Mouse (Mus musculus): ENCODE results near the gene Ildr2. TPM values are rescaled to one million over a fixed set of nuclear protein-coding genes. Genes with fewer than 3 reads are reported as not detected.

Ildr2 gene
- polyA plus RNA-seq, 1 experiment from 2014 or later: not detected

DNA sequence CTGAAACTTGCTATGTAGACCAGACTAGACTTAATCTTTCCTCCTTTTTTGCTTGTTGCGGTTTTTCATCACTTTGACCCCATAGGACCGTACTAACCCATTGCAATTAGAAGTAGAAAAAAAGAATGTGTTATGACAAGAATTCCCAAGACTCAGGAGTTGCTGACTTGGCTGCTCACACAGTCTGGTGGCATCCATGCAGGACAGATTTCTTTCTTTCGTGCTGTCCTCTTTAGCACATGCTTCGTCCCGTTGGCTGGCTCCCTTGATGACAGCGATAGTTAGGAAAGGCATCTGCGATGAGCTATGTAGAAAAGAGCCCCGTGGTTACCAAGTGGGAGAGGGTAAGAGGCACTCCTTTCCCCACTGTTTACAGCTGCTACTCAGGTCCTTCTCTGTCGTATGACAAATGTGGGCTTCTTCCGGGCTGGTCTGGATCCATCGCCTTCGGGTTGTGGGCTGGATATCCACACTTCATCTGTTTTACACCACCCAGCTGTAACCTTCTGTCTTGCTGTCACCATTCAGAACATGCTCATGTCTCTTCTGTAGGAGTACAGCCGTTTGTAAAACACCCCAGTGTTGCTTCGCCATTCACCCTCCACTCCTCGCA lies 43.7 kb downstream of the Ildr2 start:
- WGBS (ENCODE audit: missing documents): 80% methylated on average over 15 of the region's 15 CpGs
- Histone ChIP-seq H3K79me2 (ENCODE audit: inconsistent target) (no peaks in the 10 kb centered on the region), H3K36me3 (ENCODE audit: inconsistent target) (no peaks in the 10 kb centered on the region), H3K27ac (no peak overlapping the region), H3K4me3 (ENCODE audit: inconsistent target) (no peak overlapping the region)

- Histone ChIP-seq H3K36me3 (ENCODE audit: inconsistent target) (no peaks in the 10 kb centered on the region), H3K79me2 (ENCODE audit: inconsistent target) (no peaks in the 10 kb centered on the region), H3K4me3 (ENCODE audit: inconsistent target) (no peak overlapping the region), H3K27ac (no peak overlapping the region)
- WGBS (ENCODE audit: missing documents): 93% methylated on average over 2 of the region's 2 CpGs
Observed at GRCm38 (mm10) chr1:166298884-166299283, 44.9 kb downstream of the Ildr2 start.

- WGBS (ENCODE audit: missing documents): 4% methylated on average over 8 of the region's 8 CpGs
- Histone ChIP-seq H3K36me3 (ENCODE audit: inconsistent target) (no peaks in the 10 kb centered on the region), H3K4me3 (ENCODE audit: inconsistent target) (no peak overlapping the region), H3K27ac (no peak overlapping the region), H3K79me2 (ENCODE audit: inconsistent target) (no peaks in the 10 kb centered on the region)
Observed at GRCm38 (mm10) chr1:166299821-166300220, 45.9 kb downstream of the Ildr2 start.

GRCm38 (mm10) chr1:166300526-166300925 lies 46.6 kb downstream of the Ildr2 start:
- 71% methylated on average over 3 of the region's 3 CpGs for WGBS (ENCODE audit: missing documents)
- Histone ChIP-seq H3K27ac (no peak overlapping the region), H3K4me3 (ENCODE audit: inconsistent target) (no peak overlapping the region), H3K79me2 (ENCODE audit: inconsistent target) (no peaks in the 10 kb centered on the region), H3K36me3 (ENCODE audit: inconsistent target) (no peaks in the 10 kb centered on the region)

- Histone ChIP-seq H3K36me3 (ENCODE audit: inconsistent target) (no peaks in the 10 kb centered on the region), H3K4me3 (ENCODE audit: inconsistent target) (no peak overlapping the region), H3K79me2 (ENCODE audit: inconsistent target) (no peaks in the 10 kb centered on the region), H3K27ac (no peak overlapping the region)
- 81% methylated on average over 8 of the region's 8 CpGs for WGBS (ENCODE audit: missing documents)
Observed at GRCm38 (mm10) chr1:166304352-166305240, 50.7 kb downstream of the Ildr2 start.

GRCm38 (mm10) chr1:166308471-166308850 lies 54.5 kb downstream of the Ildr2 start:
- Histone ChIP-seq H3K4me3 (ENCODE audit: inconsistent target) (no peak overlapping the region), H3K36me3 (ENCODE audit: inconsistent target) (no peaks in the 10 kb centered on the region), H3K79me2 (ENCODE audit: inconsistent target) (no peaks in the 10 kb centered on the region), H3K27ac (no peak overlapping the region)
- WGBS (ENCODE audit: missing documents): 29% methylated on average over 5 of the region's 5 CpGs

DNA sequence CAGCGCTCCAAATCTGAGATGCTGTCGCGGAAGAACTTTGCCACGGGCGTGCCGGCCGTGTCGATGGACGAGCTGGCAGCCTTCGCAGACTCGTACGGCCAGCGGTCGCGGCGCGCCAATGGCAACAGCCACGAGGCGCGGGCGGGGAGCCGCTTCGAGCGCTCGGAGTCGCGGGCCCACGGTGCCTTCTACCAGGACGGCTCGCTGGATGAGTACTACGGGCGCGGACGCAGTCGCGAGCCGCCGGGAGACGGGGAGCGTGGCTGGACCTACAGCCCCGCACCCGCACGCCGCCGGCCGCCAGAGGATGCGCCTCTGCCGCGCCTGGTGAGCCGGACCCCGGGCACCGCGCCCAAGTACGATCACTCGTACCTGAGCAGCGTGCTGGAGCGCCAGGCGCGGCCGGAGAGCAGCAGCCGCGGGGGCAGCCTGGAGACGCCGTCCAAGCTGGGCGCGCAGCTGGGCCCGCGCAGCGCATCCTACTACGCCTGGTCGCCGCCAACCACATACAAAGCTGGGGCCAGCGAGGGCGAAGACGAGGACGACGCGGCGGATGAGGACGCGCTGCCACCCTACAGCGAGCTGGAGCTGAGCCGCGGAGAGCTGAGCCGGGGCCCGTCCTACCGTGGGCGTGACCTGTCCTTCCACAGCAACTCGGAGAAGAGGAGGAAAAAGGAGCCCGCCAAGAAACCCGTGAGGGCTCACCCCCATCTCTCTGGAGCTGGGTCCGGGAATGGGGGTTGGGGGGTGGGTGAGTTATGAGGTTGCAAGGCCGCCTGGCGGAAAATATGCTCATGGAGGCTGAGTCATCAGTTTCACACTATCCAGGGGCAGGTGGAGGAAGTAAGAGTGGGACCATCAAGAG lies 55.1 kb downstream of the Ildr2 start:
- Histone ChIP-seq H3K79me2 (ENCODE audit: inconsistent target) (no peaks in the 10 kb centered on the region), H3K27ac (no peak overlapping the region), H3K36me3 (ENCODE audit: inconsistent target) (no peaks in the 10 kb centered on the region), H3K4me3 (ENCODE audit: inconsistent target) (no peak overlapping the region)
- 3% methylated on average over 91 of the region's 94 CpGs for WGBS (ENCODE audit: missing documents)

DNA sequence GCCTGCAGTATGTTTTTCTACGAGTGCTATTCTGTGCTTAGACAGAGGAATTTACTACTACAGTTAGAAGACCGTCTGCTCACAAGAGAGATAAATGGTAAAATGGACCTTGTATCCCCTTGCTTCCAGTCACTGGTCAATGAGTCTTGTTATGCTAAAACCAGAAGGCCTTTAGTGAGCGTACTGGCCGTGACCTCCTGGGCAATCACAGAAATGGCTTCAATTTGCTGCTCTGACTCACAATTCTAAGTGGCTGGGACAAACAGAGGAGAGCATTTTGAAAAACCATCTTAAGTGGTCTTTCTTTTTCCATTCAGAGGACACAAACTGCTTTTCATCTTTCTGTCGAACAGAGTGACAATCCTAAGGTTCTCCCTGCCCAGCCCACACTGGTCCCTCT lies 57.2 kb downstream of the Ildr2 start:
- Histone ChIP-seq H3K27ac (no peak overlapping the region), H3K36me3 (ENCODE audit: inconsistent target) (no peaks in the 10 kb centered on the region), H3K4me3 (ENCODE audit: inconsistent target) (no peak overlapping the region), H3K79me2 (ENCODE audit: inconsistent target) (no peaks in the 10 kb centered on the region)
- 91% methylated on average over 5 of the region's 5 CpGs for WGBS (ENCODE audit: missing documents)

DNA sequence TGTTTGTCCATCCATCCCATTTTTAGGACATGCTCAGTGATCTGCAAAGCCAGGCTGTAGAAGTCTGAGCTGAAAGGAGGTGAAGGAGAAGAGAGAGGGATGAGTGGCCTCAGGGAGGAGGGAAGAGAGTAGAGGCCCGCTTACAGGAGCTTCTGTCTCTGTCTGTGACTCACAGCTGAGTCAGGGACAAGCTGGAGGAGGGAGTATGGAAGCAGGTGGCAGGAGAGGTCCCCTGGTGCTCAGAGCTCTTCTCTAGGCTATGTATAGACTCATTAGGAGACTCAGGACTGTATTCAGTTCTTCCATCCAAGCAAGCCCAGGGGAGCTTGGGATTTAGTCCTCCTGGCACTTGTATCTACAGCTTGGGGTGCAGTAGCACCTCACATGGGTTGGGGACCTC lies 59.7 kb downstream of the Ildr2 start:
- no peak overlapping the region for H3K4me3 ChIP-seq (ENCODE audit: inconsistent target)
- 67% methylated on average over 1 of the region's 1 CpGs for WGBS (ENCODE audit: missing documents)
- H3K27ac ChIP-seq: no peak overlapping the region
- H3K36me3 ChIP-seq (ENCODE audit: inconsistent target): no peaks in the 10 kb centered on the region
- H3K79me2 ChIP-seq (ENCODE audit: inconsistent target): no peaks in the 10 kb centered on the region

- 84% methylated on average over 4 of the region's 4 CpGs for WGBS (ENCODE audit: missing documents)
- Histone ChIP-seq H3K79me2 (ENCODE audit: inconsistent target) (no peaks in the 10 kb centered on the region), H3K27ac (no peak overlapping the region), H3K36me3 (ENCODE audit: inconsistent target) (no peaks in the 10 kb centered on the region), H3K4me3 (ENCODE audit: inconsistent target) (no peak overlapping the region)
Observed at GRCm38 (mm10) chr1:166315706-166316105, 61.8 kb downstream of the Ildr2 start.

DNA sequence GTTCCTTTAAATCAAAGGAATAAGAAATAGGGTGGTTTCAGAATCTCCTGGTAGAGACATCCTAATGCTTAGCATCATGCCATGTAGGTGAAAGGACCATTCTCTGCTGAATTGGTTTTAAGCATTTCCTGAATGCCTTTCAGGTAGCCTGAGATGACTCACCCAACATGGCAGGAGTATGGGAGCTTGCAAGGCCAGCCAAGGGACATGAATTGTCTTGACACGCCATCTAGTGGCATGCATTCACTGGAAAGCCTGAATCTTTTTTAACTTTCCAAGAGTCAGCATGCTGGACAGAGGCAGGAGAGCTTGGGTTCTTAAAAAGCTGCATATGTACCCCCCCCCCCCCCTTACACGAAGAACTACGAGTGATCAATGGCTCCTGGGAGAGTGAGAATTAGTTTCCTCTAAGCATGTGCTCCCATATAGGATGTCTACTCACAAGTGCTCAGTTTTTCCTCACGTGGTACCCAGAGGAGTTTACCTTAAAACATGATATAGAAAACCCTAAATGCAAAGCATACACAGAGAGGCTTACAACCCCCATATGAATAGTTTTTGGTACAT lies 65.3 kb downstream of the Ildr2 start:
- Histone ChIP-seq H3K4me3 (ENCODE audit: inconsistent target) (no peak overlapping the region), H3K79me2 (ENCODE audit: inconsistent target) (no peaks in the 10 kb centered on the region), H3K36me3 (ENCODE audit: inconsistent target) (no peaks in the 10 kb centered on the region), H3K27ac (no peak overlapping the region)
- 14% methylated on average over 4 of the region's 4 CpGs for whole genome bisulfite sequencing (ENCODE audit: missing documents)

DNA sequence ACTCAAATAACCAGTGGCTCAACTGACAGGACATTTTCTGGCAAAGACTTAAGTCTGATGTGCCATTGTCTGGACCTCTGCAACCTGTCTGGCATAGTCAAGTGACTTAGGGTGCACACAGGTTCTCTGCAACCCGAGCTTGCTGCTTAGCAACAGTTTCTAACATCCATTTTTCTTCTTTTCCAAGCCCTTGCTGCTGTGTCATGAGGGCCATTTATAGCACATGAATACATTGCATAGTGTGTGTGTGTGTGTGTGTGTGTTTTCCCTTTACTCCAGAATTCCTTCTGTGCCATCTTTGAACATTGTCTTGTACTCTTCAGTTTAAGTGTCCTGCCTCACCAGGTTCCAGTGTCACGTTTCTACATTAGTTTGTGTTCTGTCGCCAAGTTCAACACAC lies 72.5 kb downstream of the Ildr2 start:
- no peak overlapping the region for H3K4me3 ChIP-seq (ENCODE audit: inconsistent target)
- 88% methylated on average over 3 of the region's 3 CpGs for WGBS (ENCODE audit: missing documents)
- no peak overlapping the region for H3K27ac ChIP-seq
- no peaks in the 10 kb centered on the region for H3K36me3 ChIP-seq (ENCODE audit: inconsistent target)
- H3K79me2 ChIP-seq (ENCODE audit: inconsistent target): no peaks in the 10 kb centered on the region

DNA sequence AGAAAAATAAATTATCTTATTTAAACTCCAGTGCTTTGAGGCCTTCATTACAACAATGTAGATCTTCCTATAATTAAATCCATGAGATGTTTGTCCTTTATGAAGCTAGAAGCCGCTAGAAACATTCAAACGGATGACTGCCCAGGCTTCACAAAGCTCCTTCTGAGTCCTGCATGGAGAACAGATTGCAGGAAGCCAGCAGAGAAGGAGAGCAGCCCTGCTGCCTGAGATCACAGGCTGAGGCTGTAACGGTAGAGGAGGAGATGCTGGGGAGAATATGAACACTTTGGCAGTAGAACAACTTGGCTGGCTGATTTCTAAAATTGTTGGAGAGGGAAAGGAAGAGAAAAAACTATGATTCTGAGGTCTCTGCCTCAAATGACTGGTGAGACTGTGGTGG lies 76.8 kb downstream of the Ildr2 start:
- Histone ChIP-seq H3K79me2 (ENCODE audit: inconsistent target) (no peaks in the 10 kb centered on the region), H3K36me3 (ENCODE audit: inconsistent target) (no peaks in the 10 kb centered on the region), H3K4me3 (ENCODE audit: inconsistent target) (no peak overlapping the region), H3K27ac (no peak overlapping the region)
- 71% methylated on average over 3 of the region's 3 CpGs for WGBS (ENCODE audit: missing documents)

DNA sequence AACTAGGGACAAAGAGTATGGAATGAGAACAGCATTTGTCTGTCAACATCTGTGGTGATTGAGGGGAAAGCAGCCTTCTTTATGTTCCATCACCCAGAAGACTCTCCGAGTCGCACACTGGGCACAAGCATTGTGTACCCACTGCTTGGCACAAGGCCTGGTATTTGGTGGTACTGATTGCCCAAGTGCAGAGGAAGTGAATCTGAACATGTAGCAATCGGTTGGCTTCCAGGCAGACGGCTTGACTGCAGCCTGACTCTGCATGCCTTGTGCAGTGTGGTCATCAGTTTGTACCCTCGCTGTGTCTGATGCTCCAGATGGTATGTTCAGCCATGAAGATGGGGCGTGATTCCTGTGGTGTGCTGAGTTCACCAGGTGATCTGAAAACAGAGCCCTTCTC lies 85.2 kb downstream of the Ildr2 start:
- no peaks in the 10 kb centered on the region for H3K79me2 ChIP-seq (ENCODE audit: inconsistent target)
- no peak overlapping the region for H3K27ac ChIP-seq
- 4% methylated on average over 6 of the region's 6 CpGs for WGBS (ENCODE audit: missing documents)
- no peak overlapping the region for H3K4me3 ChIP-seq (ENCODE audit: inconsistent target)
- H3K36me3 ChIP-seq (ENCODE audit: inconsistent target): no peaks in the 10 kb centered on the region
